Mouse (Mus musculus): ENCODE data around the gene Gm21778. TPM values are rescaled to one million over a fixed set of nuclear protein-coding genes. Genes with fewer than 3 reads are reported as not detected.

The Gm21778 gene
- polyA plus RNA-seq (2017; shearing (Covaris generic)): not detected

GRCm38 (mm10) chrY:5942160-5942559 lies at the start of gene Gm21778:
Gene Gm21778 (plus strand): TSS chrY:5942460.

Other genes starting within 250 kb of the Gm21778 start
- not detected for gene Gm20914, start 216.5 kb upstream of the Gm21778 start, polyA plus RNA-seq (2017; shearing (Covaris generic))
- gene Gm28171, start 149.1 kb upstream of the Gm21778 start, polyA plus RNA-seq (2017; shearing (Covaris generic)): not detected